10 mouse cellular contexts compared by ENCODE assay signal in the genomic region with DNA sequence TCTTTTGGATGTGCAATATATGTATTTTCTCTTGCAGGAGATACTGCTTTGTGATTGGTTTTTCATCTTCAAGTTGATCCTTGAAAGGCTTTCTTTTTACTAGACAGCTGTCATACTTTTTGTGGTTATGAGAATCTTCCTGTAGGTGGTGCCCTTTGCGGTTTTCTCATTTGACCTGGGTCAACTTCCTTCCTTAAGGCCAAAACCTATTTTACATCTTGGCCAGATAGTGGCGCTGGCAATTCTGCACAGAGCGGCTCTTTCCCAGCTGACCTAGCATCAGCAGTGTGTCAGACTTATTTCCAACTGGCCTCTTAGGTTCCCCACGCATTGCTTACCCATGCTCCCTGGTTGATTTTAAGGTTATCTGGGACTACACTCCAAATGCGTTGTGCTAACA. TPM values are rescaled to one million over a fixed set of nuclear protein-coding genes. Genes with fewer than 3 reads are reported as not detected.
DNase-seq lines count a peak whose midpoint lies in the region; ATAC-seq and TF ChIP-seq lines count a peak whose summit lies in the region.
"Had no signal": no experiment of that assay in that cellular context is flagged by ENCODE, and none has a peak within 500 bp of the region (broad histone marks: within the 10 kb centered on the region; RNA-seq: fewer than 3 reads in every experiment).

No protein-coding gene starts in this region.

- peaks cover 7% of the 10 kb centered on the region; the same call in 1 of the 2 replicates for H3K4me1 ChIP-seq in kidney, postnatal 0 days (replicated peaks; ENCODE audit: insufficient read depth, low read length)
- peaks cover 15% of the 10 kb centered on the region for H3K4me1 ChIP-seq in kidney, embryonic 16.5 days (ENCODE audit: insufficient read depth, low read length)
- 0 out of 2 replicates have a peak, but pooled peaks cover 10% of the 10 kb centered on the region for H3K4me1 ChIP-seq in heart, postnatal 0 days (ENCODE audit: control insufficient read depth, insufficient read depth)
- H3K4me1 ChIP-seq in forebrain, embryonic 11.5 days (replicated peaks; ENCODE audit: control insufficient read depth, insufficient read depth, low read length): no peaks in the 10 kb centered on the region

- 60% methylated on average over 5 of the region's 5 CpGs for WGBS in kidney, postnatal 0 days
- WGBS in kidney, embryonic 16.5 days: 64% methylated on average over 5 of the region's 5 CpGs
- WGBS in heart, postnatal 0 days: 62% methylated on average over 5 of the region's 5 CpGs
- 43% methylated on average over 5 of the region's 5 CpGs for WGBS in forebrain, embryonic 11.5 days

- peak; percentile 40 for DNase-seq in adrenal gland, postnatal 14 days
- no peak for DNase-seq in adrenal gland, postnatal 4 days (ENCODE audit: low spot score in 2 of 2)
- DNase-seq in kidney, postnatal 0 days (ENCODE audit: low spot score): no peak
- DNase-seq in heart, postnatal 0 days (ENCODE audit: low spot score): no peak
- DNase-seq in retina, postnatal 1 day: peak; percentile 37
- DNase-seq in forebrain, embryonic 11.5 days (ENCODE audit: low spot score): no peak
- DNase-seq in cerebellum, postnatal 36 days: no peak
- DNase-seq: left cerebral cortex, postnatal 4 days had no signal

- no peak overlapping the region for H3K9ac ChIP-seq in kidney, postnatal 0 days (ENCODE audit: low read depth, low read length)
- no peak overlapping the region for H3K9ac ChIP-seq in kidney, embryonic 16.5 days (replicated peaks; ENCODE audit: low read length)
- H3K9ac ChIP-seq in heart, postnatal 0 days (replicated peaks; ENCODE audit: low read depth, low read length): no peak overlapping the region
- no peak overlapping the region for H3K9ac ChIP-seq in forebrain, embryonic 11.5 days (ENCODE audit: low read length)
- H3K9ac ChIP-seq: heart, embryonic 13.5 days had no signal

- H3K4me3 ChIP-seq in kidney, postnatal 0 days (replicated peaks; ENCODE audit: low read depth, low read length): no peak overlapping the region
- H3K4me3 ChIP-seq in kidney, embryonic 16.5 days (ENCODE audit: low read length): no peak overlapping the region
- H3K4me3 ChIP-seq in heart, postnatal 0 days (ENCODE audit: low read depth, low read length): no peak overlapping the region
- no peak overlapping the region for H3K4me3 ChIP-seq in forebrain, embryonic 11.5 days (ENCODE audit: low read depth, low read length)
- H3K4me3 ChIP-seq: heart, embryonic 13.5 days had no signal

- no peaks in the 10 kb centered on the region for H3K9me3 ChIP-seq in kidney, postnatal 0 days (replicated peaks; ENCODE audit: low read length)
- no peaks in the 10 kb centered on the region for H3K9me3 ChIP-seq in kidney, embryonic 16.5 days (ENCODE audit: low read length)
- H3K9me3 ChIP-seq in heart, postnatal 0 days (replicated peaks; ENCODE audit: control insufficient read depth, low read length): no peaks in the 10 kb centered on the region
- H3K9me3 ChIP-seq in forebrain, embryonic 11.5 days (ENCODE audit: control insufficient read depth, low read length): no peaks in the 10 kb centered on the region
- H3K9me3 ChIP-seq: heart, embryonic 13.5 days had no signal

- no peak overlapping the region for H3K4me2 ChIP-seq in kidney, postnatal 0 days (ENCODE audit: low read length)
- no peak overlapping the region for H3K4me2 ChIP-seq in kidney, embryonic 16.5 days (replicated peaks; ENCODE audit: low read depth, low read length)
- H3K4me2 ChIP-seq in heart, postnatal 0 days (ENCODE audit: low read depth, low read length): no peak overlapping the region
- H3K4me2 ChIP-seq in forebrain, embryonic 11.5 days (ENCODE audit: low read depth, low read length, severe bottlenecking): no peak overlapping the region
- H3K4me2 ChIP-seq: heart, embryonic 13.5 days had no signal

- no peak for ATAC-seq in kidney, postnatal 0 days (replicated peaks; ENCODE audit: low FRiP score, low read depth)
- no peak for ATAC-seq in kidney, embryonic 16.5 days (ENCODE audit: low FRiP score, low TSS enrichment)
- ATAC-seq in heart, postnatal 0 days (ENCODE audit: insufficient read depth, low read depth): no peak
- ATAC-seq in forebrain, embryonic 11.5 days (replicated peaks; ENCODE audit: low FRiP score): no peak

- TF ChIP-seq CTCF in kidney, postnatal 0 days (IDR thresholded peaks at IDR 0.05; ENCODE audit: low read depth): peak; percentile 47; the same call in 1 of the 2 replicates
- TF ChIP-seq CTCF in heart, postnatal 0 days (IDR thresholded peaks at IDR 0.05; ENCODE audit: low read depth): peak; percentile 27

- H3K27ac ChIP-seq in kidney, postnatal 0 days: no peak overlapping the region
- H3K27ac ChIP-seq in kidney, embryonic 16.5 days (ENCODE audit: low read length): no peak overlapping the region
- H3K27ac ChIP-seq in heart, postnatal 0 days (ENCODE audit: low read depth): no peak overlapping the region
- no peak overlapping the region for H3K27ac ChIP-seq in forebrain, embryonic 11.5 days (ENCODE audit: low read depth, low read length)
- H3K27ac ChIP-seq: heart, embryonic 13.5 days had no signal

- no peak for TF ChIP-seq EP300 in heart, postnatal 0 days (IDR thresholded peaks at IDR 0.05; ENCODE audit: low read depth)

- no peaks in the 10 kb centered on the region for H3K27me3 ChIP-seq in kidney, postnatal 0 days (ENCODE audit: insufficient read depth, low read length)
- no peaks in the 10 kb centered on the region for H3K27me3 ChIP-seq in kidney, embryonic 16.5 days (ENCODE audit: insufficient read depth, low read length)
- H3K27me3 ChIP-seq in heart, postnatal 0 days (ENCODE audit: control insufficient read depth, insufficient read depth, low read length): no peaks in the 10 kb centered on the region
- H3K27me3 ChIP-seq in forebrain, embryonic 11.5 days (ENCODE audit: control insufficient read depth, insufficient read depth, low read length): no peaks in the 10 kb centered on the region
- H3K27me3 ChIP-seq: heart, embryonic 13.5 days had no signal

- no peaks in the 10 kb centered on the region for H3K36me3 ChIP-seq in kidney, postnatal 0 days (ENCODE audit: insufficient read depth, low read length)
- H3K36me3 ChIP-seq in kidney, embryonic 16.5 days (ENCODE audit: insufficient read depth, low read length): no peaks in the 10 kb centered on the region
- no peaks in the 10 kb centered on the region for H3K36me3 ChIP-seq in heart, postnatal 0 days (replicated peaks; ENCODE audit: control insufficient read depth, insufficient read depth, low read length)
- no peaks in the 10 kb centered on the region for H3K36me3 ChIP-seq in forebrain, embryonic 11.5 days (ENCODE audit: control insufficient read depth, insufficient read depth, low read length)
- H3K36me3 ChIP-seq: heart, embryonic 13.5 days had no signal

RNA-seq across cellular contexts. Expression of a gene that starts 3.9 kb away (rescaled TPM):
- total RNA-seq in adrenal gland, postnatal 14 days (2021): 57.7 and 62.5 TPM in 2 replicates
- total RNA-seq in adrenal gland, postnatal 4 days (2021): 10 to 100 TPM; 86.3 to 89.9 TPM
- 27.2 and 30.0 TPM in 2 replicates for polyA plus RNA-seq in kidney, postnatal 0 days (2015; fragmentation: Nextera tagmentation; extraction: Ambion mirVana)
- polyA plus RNA-seq in kidney, embryonic 16.5 days (2015; fragmentation: Nextera tagmentation; extraction: Ambion mirVana): 40.0 and 41.4 TPM in 2 replicates
- total RNA-seq in heart, postnatal 0 days (2014; rRNA removed; ENCODE audit: low replicate concordance): 24.6 and 27.0 TPM in 2 replicates
- 11.9 and 12.7 TPM in 2 replicates for polyA plus RNA-seq in heart, postnatal 0 days (2015; fragmentation: Nextera tagmentation; extraction: Ambion mirVana)
- 19.7 and 21.4 TPM in 2 replicates for polyA plus RNA-seq in forebrain, embryonic 11.5 days (2014; fragmentation: Nextera tagmentation; extraction: Ambion mirVana)

Comparison
In these comparisons a context has a peak if more than half of its experiments do, and no peak if none do; other contexts are left out.
1. DNase-seq: peak in adrenal gland, postnatal 14 days (single experiment) and retina, postnatal 1 day (single experiment); none in adrenal gland, postnatal 4 days (0 of 2), kidney, postnatal 0 days (single experiment), heart, postnatal 0 days (single experiment), forebrain, embryonic 11.5 days (single experiment) and cerebellum, postnatal 36 days (0 of 2).